Mouse (Mus musculus) urinary bladder, postnatal 36 days (tissue): ENCODE data around the gene Grm4.

Experiments
- DNase-seq, 2 experiments: peaks; one replicate each; pipeline ENCODE4 v3.0.0; 2022; ENCODE audit warnings: low spot score in 2 of 2, mixed read lengths in 1 of 2

The Grm4 gene

GRCm38 (mm10) chr17:27511865-27512618, 9.2 kb downstream of the Grm4 start:
- no peak for DNase-seq

GRCm38 (mm10) chr17:27511125-27511735, 10.0 kb downstream of the Grm4 start:
- DNase-seq: no peak

GRCm38 (mm10) chr17:27510258-27511124, 10.7 kb downstream of the Grm4 start:
- no peak for DNase-seq

GRCm38 (mm10) chr17:27509056-27509455, 12.1 kb downstream of the Grm4 start:
- DNase-seq: no peak

- no peak for DNase-seq
Observed at GRCm38 (mm10) chr17:27508513-27508912, 12.7 kb downstream of the Grm4 start.

- no peak for DNase-seq
Observed at GRCm38 (mm10) chr17:27508002-27508401, 13.2 kb downstream of the Grm4 start.

GRCm38 (mm10) chr17:27507591-27507945, 13.6 kb downstream of the Grm4 start:
- DNase-seq: no peak

GRCm38 (mm10) chr17:27506871-27507590, 14.2 kb downstream of the Grm4 start:
- DNase-seq: no peak

- no peak for DNase-seq
Observed at GRCm38 (mm10) chr17:27506362-27506761, 14.8 kb downstream of the Grm4 start.

GRCm38 (mm10) chr17:27505221-27505881, 15.9 kb downstream of the Grm4 start:
- DNase-seq: no peak

- DNase-seq: no peak
Observed at GRCm38 (mm10) chr17:27503869-27504268, 17.3 kb downstream of the Grm4 start.

- DNase-seq: no peak
Observed at GRCm38 (mm10) chr17:27502736-27503445, 18.3 kb downstream of the Grm4 start.

GRCm38 (mm10) chr17:27502288-27502687, 18.9 kb downstream of the Grm4 start:
- no peak for DNase-seq

- no peak for DNase-seq
Observed at GRCm38 (mm10) chr17:27501331-27502251, 19.6 kb downstream of the Grm4 start.

GRCm38 (mm10) chr17:27500811-27501210, 20.4 kb downstream of the Grm4 start:
- no peak for DNase-seq

- no peak for DNase-seq
Observed at GRCm38 (mm10) chr17:27499080-27499479, 22.1 kb downstream of the Grm4 start.

GRCm38 (mm10) chr17:27497798-27498197, 23.4 kb downstream of the Grm4 start:
- DNase-seq: no peak

- no peak for DNase-seq
Observed at GRCm38 (mm10) chr17:27495008-27495540, 26.1 kb downstream of the Grm4 start.

GRCm38 (mm10) chr17:27493969-27494368, 27.2 kb downstream of the Grm4 start:
- DNase-seq: no peak
